Mouse (Mus musculus): ENCODE results near the gene Tnfrsf1a. TPM values are rescaled to one million over a fixed set of nuclear protein-coding genes. Genes with fewer than 3 reads are reported as not detected.

Tnfrsf1a gene
- polyA plus RNA-seq, 1 experiment from 2014 or later, result 75.3 TPM

DNA sequence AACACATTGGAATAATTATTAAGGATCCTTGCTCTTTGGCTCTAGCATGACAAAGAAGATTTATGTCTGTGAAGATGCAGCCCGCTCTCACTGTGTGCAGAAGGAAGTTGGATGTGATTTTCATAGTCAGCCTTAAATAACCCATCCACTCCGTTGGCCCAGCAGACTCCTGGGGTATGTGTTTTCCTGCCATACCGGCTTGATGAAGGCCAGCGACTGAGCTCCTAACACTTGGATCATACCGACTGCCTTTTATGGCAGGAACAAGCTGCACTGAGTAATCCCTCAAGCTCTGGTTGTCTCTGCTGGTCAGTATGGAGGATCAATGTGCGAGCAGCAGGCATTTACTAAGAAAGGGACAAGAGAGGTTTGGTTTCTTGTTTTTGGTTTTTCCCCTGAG, 43.7 kb upstream of the Tnfrsf1a start:
- 55% methylated on average over 6 of the region's 6 CpGs for WGBS
- Histone ChIP-seq H3K4me3 (ENCODE audit: low read depth, low read length) (no peak overlapping the region), H3K4me2 (replicated peaks; ENCODE audit: low read depth) (no peak overlapping the region), H3K27ac (replicated peaks) (peak overlapping the region; percentile 53; the same call in 1 of the 2 replicates), H3K9ac (ENCODE audit: low read length) (no peak overlapping the region), H3K9me3 (ENCODE audit: control insufficient read depth, low read length) (no peaks in the 10 kb centered on the region), H3K27me3 (ENCODE audit: control insufficient read depth, insufficient read depth, low read length) (no peaks in the 10 kb centered on the region), H3K4me1 (replicated peaks; ENCODE audit: control insufficient read depth, insufficient read depth) (0 out of 2 replicates have a peak, but pooled peaks cover 3% of the 10 kb centered on the region), H3K36me3 (ENCODE audit: control insufficient read depth, insufficient read depth, low read length) (peaks cover 18% of the 10 kb centered on the region)
- DNase-seq (ENCODE audit: low spot score) (no peak), ATAC-seq (ENCODE audit: low FRiP score, low TSS enrichment) (peak; percentile 53; the same call in 1 of the 2 replicates)
- TF ChIP-seq EP300 (optimal IDR thresholded peaks at IDR 0.05), result peak; percentile 72
- no peak for TF ChIP-seq CTCF (IDR thresholded peaks at IDR 0.05; ENCODE audit: low read depth)

DNA sequence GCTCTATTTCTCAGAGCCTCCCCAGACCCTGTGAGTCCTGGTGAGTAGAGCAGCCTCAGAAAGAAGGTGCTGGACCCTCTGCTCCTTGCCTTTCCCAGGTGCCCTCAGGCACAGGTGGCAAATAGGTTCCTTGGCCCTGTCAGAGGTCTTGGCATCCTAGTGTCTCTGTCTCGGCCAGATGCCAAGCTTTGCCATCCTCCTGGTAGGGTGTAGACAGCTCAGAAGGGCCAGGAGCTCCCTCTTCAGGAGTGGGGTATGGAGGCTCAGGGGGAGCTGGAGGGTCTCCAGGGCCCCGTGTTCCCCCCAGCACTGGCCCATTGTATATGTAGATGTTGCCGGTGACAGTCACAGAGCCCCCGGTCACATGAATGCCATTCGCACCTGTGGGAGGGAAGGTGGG, 42.1 kb upstream of the Tnfrsf1a start:
- Histone ChIP-seq H3K4me1 (replicated peaks; ENCODE audit: control insufficient read depth, insufficient read depth) (peaks cover 5% of the 10 kb centered on the region), H3K4me3 (ENCODE audit: low read depth, low read length) (no peak overlapping the region), H3K9ac (ENCODE audit: low read length) (no peak overlapping the region), H3K9me3 (ENCODE audit: control insufficient read depth, low read length) (no peaks in the 10 kb centered on the region), H3K27me3 (ENCODE audit: control insufficient read depth, insufficient read depth, low read length) (no peaks in the 10 kb centered on the region), H3K27ac (replicated peaks) (no peak overlapping the region), H3K36me3 (ENCODE audit: control insufficient read depth, insufficient read depth, low read length) (peaks cover 18% of the 10 kb centered on the region), H3K4me2 (replicated peaks; ENCODE audit: low read depth) (no peak overlapping the region)
- 91% methylated on average over 5 of the region's 5 CpGs for WGBS
- no peak for DNase-seq (ENCODE audit: low spot score)
- ATAC-seq (ENCODE audit: low FRiP score, low TSS enrichment), result no peak
- no peak for TF ChIP-seq CTCF (IDR thresholded peaks at IDR 0.05; ENCODE audit: low read depth)
- no peak for TF ChIP-seq EP300 (optimal IDR thresholded peaks at IDR 0.05)

DNA sequence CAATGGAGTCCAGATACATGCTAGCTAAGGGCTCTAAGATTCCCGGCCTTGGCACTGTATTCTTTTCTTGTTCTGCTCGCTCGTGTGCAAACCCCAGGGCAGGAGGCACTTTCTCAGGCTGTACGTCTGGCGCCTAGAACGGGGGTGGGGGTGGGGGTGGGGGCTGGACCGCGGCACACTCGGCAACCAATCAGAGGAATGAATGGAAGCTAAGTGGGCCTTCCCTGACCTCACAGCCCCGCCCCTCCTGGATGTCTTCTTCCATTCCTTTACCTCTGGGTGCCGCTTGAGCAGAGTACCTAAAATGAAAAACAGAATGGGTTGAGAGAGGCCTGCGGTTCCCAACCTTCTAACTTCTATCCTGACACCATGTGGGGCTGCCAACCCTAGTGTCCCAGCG, 40.2 kb upstream of the Tnfrsf1a start:
- WGBS, result 29% methylated on average over 13 of the region's 13 CpGs
- DNase-seq (ENCODE audit: low spot score) (no peak), ATAC-seq (ENCODE audit: low FRiP score, low TSS enrichment) (no peak)
- no peak overlapping the region for H3K9ac ChIP-seq (ENCODE audit: low read length)
- H3K4me3 ChIP-seq (ENCODE audit: low read depth, low read length), result no peak overlapping the region
- H3K4me2 ChIP-seq (replicated peaks; ENCODE audit: low read depth), result no peak overlapping the region
- TF ChIP-seq CTCF (IDR thresholded peaks at IDR 0.05; ENCODE audit: low read depth) (no peak), EP300 (optimal IDR thresholded peaks at IDR 0.05) (no peak)
- peaks cover 13% of the 10 kb centered on the region for H3K4me1 ChIP-seq (replicated peaks; ENCODE audit: control insufficient read depth, insufficient read depth)
- no peaks in the 10 kb centered on the region for H3K9me3 ChIP-seq (ENCODE audit: control insufficient read depth, low read length)
- H3K27ac ChIP-seq (replicated peaks), result no peak overlapping the region
- H3K36me3 ChIP-seq (ENCODE audit: control insufficient read depth, insufficient read depth, low read length), result peaks cover 18% of the 10 kb centered on the region
- no peaks in the 10 kb centered on the region for H3K27me3 ChIP-seq (ENCODE audit: control insufficient read depth, insufficient read depth, low read length)

DNA sequence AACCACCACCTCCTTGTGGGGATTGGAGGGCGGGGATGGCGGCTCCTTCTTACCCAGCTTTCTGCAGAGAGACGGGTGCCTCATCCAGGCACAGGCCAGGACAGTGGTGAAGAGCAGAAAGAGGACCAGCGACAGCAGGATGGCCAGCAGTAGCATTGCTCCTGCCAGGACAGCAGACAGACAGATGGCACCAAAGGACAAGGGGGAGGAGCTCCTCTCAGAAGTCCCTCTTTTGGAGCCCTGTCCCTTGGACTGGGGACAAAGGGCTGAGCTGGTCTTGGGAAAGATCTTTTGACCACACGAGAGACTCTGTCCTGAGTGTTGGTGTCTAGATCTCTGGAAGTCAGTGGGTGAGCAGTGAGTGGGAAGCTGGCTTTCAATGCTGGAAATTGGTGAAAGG, 39.8 kb upstream of the Tnfrsf1a start:
- 53% methylated on average over 5 of the region's 5 CpGs for WGBS
- DNase-seq (ENCODE audit: low spot score), result no peak
- no peak overlapping the region for H3K9ac ChIP-seq (ENCODE audit: low read length)

DNA sequence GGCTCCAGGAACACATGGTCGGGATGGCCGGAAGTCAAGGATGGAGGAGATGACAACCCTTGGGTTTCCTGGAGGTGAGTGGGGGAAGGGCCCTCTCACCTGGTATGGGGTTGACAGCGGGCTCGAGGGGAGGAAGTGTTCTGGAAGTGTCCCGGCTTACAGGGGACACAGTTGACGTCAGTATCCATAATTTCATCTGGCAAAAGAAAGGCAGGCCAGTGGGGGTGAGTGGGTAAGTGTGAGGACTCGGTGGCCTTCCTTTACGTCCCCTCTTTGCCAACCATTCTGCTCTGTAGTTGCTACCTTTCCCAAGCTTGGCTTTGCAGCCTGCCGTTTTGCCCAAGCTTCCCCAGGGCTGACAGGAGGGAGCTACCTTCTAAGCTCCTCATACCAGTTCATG, 37.0 kb upstream of the Tnfrsf1a start:
- TF ChIP-seq EP300 (optimal IDR thresholded peaks at IDR 0.05) (no peak), CTCF (IDR thresholded peaks at IDR 0.05; ENCODE audit: low read depth) (no peak)
- DNase-seq (ENCODE audit: low spot score) (no peak), ATAC-seq (ENCODE audit: low FRiP score, low TSS enrichment) (no peak)
- no peak overlapping the region for H3K27ac ChIP-seq (replicated peaks)
- peaks cover 12% of the 10 kb centered on the region for H3K36me3 ChIP-seq (ENCODE audit: control insufficient read depth, insufficient read depth, low read length)
- 77% methylated on average over 9 of the region's 9 CpGs for WGBS
- peak overlapping the region; percentile 98; the same call in 1 of the 2 replicates for H3K9ac ChIP-seq (ENCODE audit: low read length)
- H3K4me2 ChIP-seq (replicated peaks; ENCODE audit: low read depth), result peak overlapping the region; percentile 89
- peaks cover 19% of the 10 kb centered on the region for H3K4me1 ChIP-seq (replicated peaks; ENCODE audit: control insufficient read depth, insufficient read depth)
- H3K27me3 ChIP-seq (ENCODE audit: control insufficient read depth, insufficient read depth, low read length), result no peaks in the 10 kb centered on the region
- no peaks in the 10 kb centered on the region for H3K9me3 ChIP-seq (ENCODE audit: control insufficient read depth, low read length)
- peak overlapping the region; percentile 84 for H3K4me3 ChIP-seq (ENCODE audit: low read depth, low read length)

More for the DNA sequence above, 39.8 kb upstream of the Tnfrsf1a start:
- no peak overlapping the region for H3K4me2 ChIP-seq (replicated peaks; ENCODE audit: low read depth)
- ATAC-seq (ENCODE audit: low FRiP score, low TSS enrichment), result no peak
- H3K9me3 ChIP-seq (ENCODE audit: control insufficient read depth, low read length), result no peaks in the 10 kb centered on the region
- H3K4me3 ChIP-seq (ENCODE audit: low read depth, low read length), result no peak overlapping the region
- TF ChIP-seq EP300 (optimal IDR thresholded peaks at IDR 0.05) (no peak), CTCF (IDR thresholded peaks at IDR 0.05; ENCODE audit: low read depth) (no peak)
- H3K36me3 ChIP-seq (ENCODE audit: control insufficient read depth, insufficient read depth, low read length), result peaks cover 18% of the 10 kb centered on the region
- no peaks in the 10 kb centered on the region for H3K27me3 ChIP-seq (ENCODE audit: control insufficient read depth, insufficient read depth, low read length)
- peaks cover 18% of the 10 kb centered on the region for H3K4me1 ChIP-seq (replicated peaks; ENCODE audit: control insufficient read depth, insufficient read depth)
- H3K27ac ChIP-seq (replicated peaks), result no peak overlapping the region

DNA sequence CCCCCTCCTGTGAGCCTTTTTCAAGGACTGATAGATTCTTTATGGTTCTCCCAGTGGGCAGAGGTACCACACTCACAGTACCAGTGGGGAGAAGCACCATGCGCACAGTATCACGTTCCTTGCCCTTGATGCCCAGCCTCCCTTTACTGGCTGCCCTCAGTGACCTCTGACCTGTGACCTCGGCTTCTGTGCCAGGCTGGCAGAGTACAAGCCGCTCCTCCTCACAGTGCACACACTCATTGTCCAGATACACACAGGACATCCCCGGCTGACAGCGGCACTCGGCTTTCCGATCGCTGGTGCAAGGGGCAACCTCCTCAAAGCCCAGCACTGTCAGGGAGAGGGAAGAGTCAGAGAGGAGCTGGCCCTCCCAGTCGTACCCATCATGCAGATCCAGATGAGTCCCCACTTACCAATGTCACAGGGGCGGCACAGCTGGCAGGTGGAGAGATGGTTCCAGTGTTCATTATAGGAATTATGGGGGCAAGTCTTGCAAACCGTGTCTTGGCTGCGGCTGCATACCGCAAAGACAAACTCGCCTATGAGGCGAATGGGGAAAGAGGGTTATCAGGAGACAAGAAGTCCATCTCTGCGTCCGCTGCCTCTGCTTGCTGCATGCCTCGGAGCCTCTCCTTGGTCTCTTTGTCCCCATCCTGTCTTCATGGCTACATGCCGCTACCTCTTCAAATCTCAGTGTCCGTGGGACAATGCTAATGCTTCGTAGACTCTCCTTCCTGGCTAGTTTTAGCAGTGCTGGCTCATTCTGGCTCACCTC, 36.4 kb upstream of the Tnfrsf1a start:
- 41% methylated on average over 22 of the region's 22 CpGs for WGBS
- peak overlapping the region; percentile 89 for H3K4me2 ChIP-seq (replicated peaks; ENCODE audit: low read depth)
- TF ChIP-seq EP300 (optimal IDR thresholded peaks at IDR 0.05) (no peak), CTCF (IDR thresholded peaks at IDR 0.05; ENCODE audit: low read depth) (no peak)
- peak overlapping the region; percentile 84 for H3K4me3 ChIP-seq (ENCODE audit: low read depth, low read length)
- no peaks in the 10 kb centered on the region for H3K9me3 ChIP-seq (ENCODE audit: control insufficient read depth, low read length)
- H3K4me1 ChIP-seq (replicated peaks; ENCODE audit: control insufficient read depth, insufficient read depth), result peaks cover 19% of the 10 kb centered on the region
- H3K9ac ChIP-seq (ENCODE audit: low read length), result peak overlapping the region; percentile 98
- H3K27me3 ChIP-seq (ENCODE audit: control insufficient read depth, insufficient read depth, low read length), result no peaks in the 10 kb centered on the region
- ATAC-seq (ENCODE audit: low FRiP score, low TSS enrichment) (no peak), DNase-seq (ENCODE audit: low spot score) (no peak)
- H3K36me3 ChIP-seq (ENCODE audit: control insufficient read depth, insufficient read depth, low read length), result peaks cover 9% of the 10 kb centered on the region
- peak overlapping the region; percentile 93 for H3K27ac ChIP-seq (replicated peaks)

Measured in stomach, postnatal 0 days (tissue).